Mouse (Mus musculus) urinary bladder, postnatal 36 days (tissue): ENCODE data around the gene Eef1akmt2.

Source experiments
- DNase-seq, 2 experiments: peaks; one replicate each; pipeline ENCODE4 v3.0.0; 2022; ENCODE audit warnings: low spot score in 2 of 2, mixed read lengths in 1 of 2

Gene Eef1akmt2

GRCm38 (mm10) chr7:132873043-132873442 lies 20.6 kb upstream of the Eef1akmt2 start:
- no peak for DNase-seq

GRCm38 (mm10) chr7:132866316-132866715 lies 13.8 kb upstream of the Eef1akmt2 start:
- DNase-seq = no peak

GRCm38 (mm10) chr7:132859042-132859958 lies 6.8 kb upstream of the Eef1akmt2 start, which contains the start of gene Abraxas2:
Abraxas2 (plus strand) TSS chr7:132859225.
- peak; percentile 90 to 92 for DNase-seq

- no peak for DNase-seq
Measured at GRCm38 (mm10) chr7:132858043-132858608, 5.7 kb upstream of the Eef1akmt2 start.

GRCm38 (mm10) chr7:132856083-132856482 lies 3.6 kb upstream of the Eef1akmt2 start:
- no peak for DNase-seq

- no peak for DNase-seq
Measured at GRCm38 (mm10) chr7:132853946-132854345, 1.5 kb upstream of the Eef1akmt2 start.

GRCm38 (mm10) chr7:132853361-132853760 lies 888 bp upstream of the Eef1akmt2 start:
- DNase-seq = no peak

GRCm38 (mm10) chr7:132843152-132843551 lies 9.3 kb downstream of the Eef1akmt2 start:
- no peak for DNase-seq

- no peak for DNase-seq
Measured at GRCm38 (mm10) chr7:132842455-132842854, 10.0 kb downstream of the Eef1akmt2 start.

- no peak for DNase-seq
Measured at GRCm38 (mm10) chr7:132841287-132841686, 11.2 kb downstream of the Eef1akmt2 start.

- no peak for DNase-seq
Measured at GRCm38 (mm10) chr7:132830955-132831354, 21.5 kb downstream of the Eef1akmt2 start.

GRCm38 (mm10) chr7:132824346-132825022 lies 28.0 kb downstream of the Eef1akmt2 start:
- no peak for DNase-seq

GRCm38 (mm10) chr7:132823832-132824231 lies 28.6 kb downstream of the Eef1akmt2 start:
- no peak for DNase-seq

GRCm38 (mm10) chr7:132820692-132821091 lies 31.8 kb downstream of the Eef1akmt2 start:
- no peak for DNase-seq

- DNase-seq = no peak
Measured at GRCm38 (mm10) chr7:132817056-132817455, 35.4 kb downstream of the Eef1akmt2 start.

- no peak for DNase-seq
Measured at GRCm38 (mm10) chr7:132816528-132816927, 35.9 kb downstream of the Eef1akmt2 start.

- no peak for DNase-seq
Measured at GRCm38 (mm10) chr7:132815081-132815480, 37.4 kb downstream of the Eef1akmt2 start.

GRCm38 (mm10) chr7:132814089-132814450 lies 38.4 kb downstream of the Eef1akmt2 start:
- DNase-seq = no peak

GRCm38 (mm10) chr7:132813416-132814088 lies 38.9 kb downstream of the Eef1akmt2 start, which contains the start of gene Fam53b:
Fam53b (minus strand) TSS chr7:132813886.
- DNase-seq = peak; percentile 60 to 71

- DNase-seq = peak; percentile 53 to 56
Measured at GRCm38 (mm10) chr7:132812619-132813415, 39.7 kb downstream of the Eef1akmt2 start.
